Mouse (Mus musculus) hindbrain, postnatal 0 days (tissue): ENCODE data around the gene Fthl17d. TPM values are rescaled to one million over a fixed set of nuclear protein-coding genes. Genes with fewer than 3 reads are reported as not detected.
"Not testable (repeated sequence)": the region's sequence is repeated elsewhere in the genome, so short reads cannot be mapped to it uniquely, and the experiment has no call there.

Experiments used
- ATAC-seq: fragments of 200-750 bp; cut with Nextera tagmentation; 2 replicates; pipeline ENCODE4 v1.8.0; 2017; ENCODE audit warnings: mild to moderate bottlenecking, moderate TSS enrichment, moderate library complexity
- DNase-seq: peaks from one replicate; pipeline ENCODE4 v3.0.0-alpha.2; 2015; ENCODE audit warnings: low spot score
- H3K27ac ChIP-seq: fragments of 300-500 bp; sonication (generic); 2 replicates; pipeline ENCODE4 v1.5.1; 2014; ENCODE audit warnings: mild to moderate bottlenecking
- H3K27me3 ChIP-seq: fragments of 300-500 bp; sonication (generic); 2 replicates; pipeline ENCODE4 v1.6.1; 2014; ENCODE audit warnings: low read length, mixed read lengths; ENCODE audit not compliant: insufficient read depth
- H3K36me3 ChIP-seq: fragments of 300-500 bp; sonication (generic); 2 replicates; pipeline ENCODE4 v1.6.1; 2014; ENCODE audit warnings: low read length, mixed read lengths; ENCODE audit not compliant: insufficient read depth
- H3K4me1 ChIP-seq: fragments of 300-500 bp; sonication (generic); 2 replicates; pipeline ENCODE4 v1.6.1; 2014; ENCODE audit warnings: antibody characterized with exemption, low read length, mixed read lengths; ENCODE audit not compliant: insufficient read depth
- H3K4me2 ChIP-seq: fragments of 300-500 bp; sonication (generic); 2 replicates; pipeline ENCODE4 v1.6.1; 2014; ENCODE audit warnings: low read depth, mild to moderate bottlenecking, low read length, moderate library complexity, mixed read lengths
- H3K4me3 ChIP-seq: fragments of 300-500 bp; sonication (generic); 2 replicates; pipeline ENCODE4 v1.5.1; 2014; ENCODE audit warnings: low read length
- H3K9ac ChIP-seq: fragments of 300-500 bp; sonication (generic); replicated peaks from 2 replicates; pipeline ENCODE4 v1.6.1; 2014; ENCODE audit warnings: mild to moderate bottlenecking, low read length, moderate library complexity, mixed read lengths
- H3K9me3 ChIP-seq: fragments of 300-500 bp; sonication (generic); 2 replicates; pipeline ENCODE4 v1.6.1; 2016; ENCODE audit warnings: low read length, mixed read lengths
- CTCF ChIP-seq: IDR thresholded peaks from 2 replicates; pipeline ENCODE4 v1.5.1; 2016; ENCODE audit warnings: antibody characterized with exemption, control low read depth, low read depth
- WGBS: fragments of 180-500 bp; shearing (Covaris S2); extraction: QIAGEN DNeasy Blood & Tissue Kit; methylation state at CpG from one replicate; pipeline ENCODE4 v1.1.7; 2014; 5-methylcytosine and 5-hydroxymethylcytosine counted together
- polyA plus RNA-seq: library from polyadenylated mRNA; unstranded; fragments of >200 nt; fragmentation: Nextera tagmentation; extraction: Ambion mirVana; gene quantifications from 2 replicates; pipeline ENCODE4 v1.2.1, GENCODE M21; 2015
- total RNA-seq: library from RNA; depleted of rRNA; stranded (reverse); fragments of >200 nt; gene quantifications from 2 replicates; pipeline ENCODE4 v1.2.3, GENCODE M21; 2014; rRNA removed

The Fthl17d gene
- total RNA-seq (not detected in 2 replicates), polyA plus RNA-seq (not detected in 2 replicates)

GRCm38 (mm10) chrX:8986655-8987054 is at the start of gene Fthl17d:
TSS of gene Fthl17d (minus strand) at chrX:8986755.
- WGBS = no CpG with 5 or more reads among the region's 9 CpGs
- not testable (repeated sequence) for H3K4me3 ChIP-seq, ATAC-seq

GRCm38 (mm10) chrX:9033193-9033592 is 46.6 kb upstream of the Fthl17d start, which contains the start of gene Fthl17e:
TSS of gene Fthl17e (plus strand) at chrX:9033493.
- not testable (repeated sequence) for H3K4me1 ChIP-seq, H3K27me3 ChIP-seq, H3K4me2 ChIP-seq, H3K4me3 ChIP-seq, H3K27ac ChIP-seq, DNase-seq, H3K9me3 ChIP-seq, H3K36me3 ChIP-seq, H3K9ac ChIP-seq, ATAC-seq
- 83% methylated on average over 1 of the region's 10 CpGs for WGBS

More at GRCm38 (mm10) chrX:8986655-8987054, at the start of gene Fthl17d:
- not testable (repeated sequence) for H3K27me3 ChIP-seq, H3K9ac ChIP-seq, DNase-seq, H3K4me1 ChIP-seq, H3K36me3 ChIP-seq, H3K4me2 ChIP-seq, H3K9me3 ChIP-seq, H3K27ac ChIP-seq

- ATAC-seq = no peak
- Histone ChIP-seq H3K9ac (no peak overlapping the region), H3K4me3 (no peak overlapping the region), H3K27me3 (no peaks in the 10 kb centered on the region), H3K27ac (no peak overlapping the region), H3K4me2 (no peak overlapping the region), H3K4me1 (no peaks in the 10 kb centered on the region), H3K9me3 (no peaks in the 10 kb centered on the region), H3K36me3 (no peaks in the 10 kb centered on the region)
- no peak for TF ChIP-seq CTCF
- no peak for DNase-seq
- 55% methylated on average over 10 of the region's 10 CpGs for WGBS
Measured at GRCm38 (mm10) chrX:9019481-9019880, 32.9 kb upstream of the Fthl17d start.

GRCm38 (mm10) chrX:9016079-9016478 is 29.5 kb upstream of the Fthl17d start:
- H3K4me2 ChIP-seq = no peak overlapping the region
- peak; percentile 27; the same call in 1 of the 2 replicates for ATAC-seq
- no peak overlapping the region for H3K9ac ChIP-seq
- 36% methylated on average over 1 of the region's 1 CpGs for WGBS
- DNase-seq = no peak
- no peaks in the 10 kb centered on the region for H3K36me3 ChIP-seq
- no peak overlapping the region for H3K4me3 ChIP-seq
- TF ChIP-seq CTCF = no peak
- no peaks in the 10 kb centered on the region for H3K27me3 ChIP-seq
- H3K4me1 ChIP-seq = no peaks in the 10 kb centered on the region
- no peak overlapping the region for H3K27ac ChIP-seq
- H3K9me3 ChIP-seq = no peaks in the 10 kb centered on the region

- not testable (repeated sequence) for ATAC-seq, H3K4me3 ChIP-seq, H3K9me3 ChIP-seq, H3K4me2 ChIP-seq, H3K27ac ChIP-seq, H3K27me3 ChIP-seq, H3K36me3 ChIP-seq, DNase-seq, H3K9ac ChIP-seq, H3K4me1 ChIP-seq
- no CpG with 5 or more reads among the region's 11 CpGs for WGBS
Measured at GRCm38 (mm10) chrX:8976459-8976858, 10.1 kb downstream of the Fthl17d start, which contains the start of gene Fthl17c. TSS of gene Fthl17c (minus strand) at chrX:8976559.

- H3K9ac ChIP-seq, H3K27me3 ChIP-seq, H3K9me3 ChIP-seq, H3K4me3 ChIP-seq, H3K4me2 ChIP-seq, DNase-seq, H3K27ac ChIP-seq, H3K4me1 ChIP-seq, H3K36me3 ChIP-seq, ATAC-seq: not testable (repeated sequence)
- peak; percentile 24 for TF ChIP-seq CTCF
- 50% methylated on average over 4 of the region's 4 CpGs for WGBS
Measured at GRCm38 (mm10) chrX:8964618-8965017, 21.9 kb downstream of the Fthl17d start.

GRCm38 (mm10) chrX:8962875-8963274 is 23.7 kb downstream of the Fthl17d start, which contains the start of gene Fthl17b:
TSS of gene Fthl17b (minus strand) at chrX:8962975.
- not testable (repeated sequence) for H3K4me2 ChIP-seq, ATAC-seq, H3K9me3 ChIP-seq, H3K27ac ChIP-seq, H3K27me3 ChIP-seq, DNase-seq, H3K9ac ChIP-seq, H3K4me3 ChIP-seq, H3K36me3 ChIP-seq, H3K4me1 ChIP-seq
- WGBS = 92% methylated on average over 3 of the region's 11 CpGs
